In the genomic region with DNA sequence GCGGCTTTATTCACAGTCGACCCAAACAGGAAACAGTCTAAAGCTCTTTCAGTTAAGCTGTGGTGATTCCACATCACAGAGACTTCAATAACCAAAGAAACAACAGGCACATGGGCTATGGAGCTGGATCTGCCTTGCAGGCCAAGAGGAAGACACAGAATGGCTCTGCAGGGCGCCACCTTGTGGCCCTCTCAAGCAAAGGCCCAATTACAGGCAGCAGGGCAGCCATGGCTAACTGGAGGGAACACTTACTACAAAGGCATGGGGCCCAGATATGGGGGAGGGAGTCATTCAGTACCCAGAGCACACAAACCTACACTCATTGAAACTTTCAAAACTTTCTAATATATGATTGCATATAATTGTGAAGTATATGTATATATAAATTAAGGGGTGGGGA, we compare ENCODE assay signal across 9 mouse cellular contexts. TPM values are rescaled to one million over a fixed set of nuclear protein-coding genes. Genes with fewer than 3 reads are reported as not detected.
DNase-seq lines count a peak whose midpoint lies in the region; ATAC-seq lines count a peak whose summit lies in the region.
"Had no signal": no experiment of that assay in that cellular context is flagged by ENCODE, and none has a peak within 500 bp of the region (broad histone marks: within the 10 kb centered on the region; RNA-seq: fewer than 3 reads in every experiment).

No protein-coding gene starts in this region.

- H3K4me1 ChIP-seq in forebrain, embryonic 10.5 days = no peaks in the 10 kb centered on the region
- H3K4me1 ChIP-seq: lung, embryonic 15.5 days had no signal

- H3K9me3 ChIP-seq in forebrain, embryonic 10.5 days = no peaks in the 10 kb centered on the region
- H3K9me3 ChIP-seq: lung, embryonic 15.5 days had no signal

- peak; percentile 92 for ATAC-seq in hematopoietic stem cell, adult 5-6 weeks (replicated peaks in 1 of 2; ENCODE audit: insufficient read depth in 1 of 2, low FRiP score in 2 of 2, low TSS enrichment in 1 of 2, low read depth in 1 of 2, poor library complexity in 2 of 2, severe bottlenecking in 2 of 2)
- ATAC-seq in megakaryocyte, adult 5-6 weeks (ENCODE audit: poor library complexity, severe bottlenecking) = peak; percentile 97

- H3K27me3 ChIP-seq in forebrain, embryonic 10.5 days (ENCODE audit: poor library complexity, severe bottlenecking) = peaks cover 18% of the 10 kb centered on the region

- H3K27ac ChIP-seq in forebrain, embryonic 10.5 days = no peak overlapping the region
- H3K27ac ChIP-seq: lung, embryonic 15.5 days had no signal

- no peak overlapping the region for H3K4me3 ChIP-seq in forebrain, embryonic 10.5 days
- H3K4me3 ChIP-seq: lung, embryonic 15.5 days had no signal

- peak; percentile 67 for DNase-seq in MEL-GATA-1-ER (ENCODE audit: extremely low read depth, low read depth)
- DNase-seq in c-Kit-positive CD71-positive TER-119-negative erythroid progenitor cells, embryonic 14.5 days (ENCODE audit: low read depth) = peak; percentile 53
- DNase-seq in forebrain, embryonic 10.5 days (ENCODE audit: extremely low spot score, low spot score) = peak; percentile 81
- DNase-seq in layer of hippocampus, adult 9-11 months = peak; percentile 82
- DNase-seq in right cerebral cortex, adult 2 months (ENCODE audit: low spot score in 2 of 2) = peak; percentile 86 to 88
- DNase-seq in yolk sac, embryonic 10.5 days (ENCODE audit: low spot score) = peak; percentile 46

- H3K36me3 ChIP-seq in forebrain, embryonic 10.5 days (replicated peaks) = no peaks in the 10 kb centered on the region
- H3K36me3 ChIP-seq: lung, embryonic 15.5 days had no signal

- WGBS in forebrain, embryonic 10.5 days = 11% methylated on average over 3 of the region's 3 CpGs

RNA-seq across cellular contexts. Expression of a gene that starts 7.6 kb away (rescaled TPM):
- polyA plus RNA-seq in forebrain, embryonic 10.5 days (2016; fragmentation: Nextera tagmentation; extraction: Ambion mirVana) = 0.34 and 0.90 TPM in 2 replicates
- total RNA-seq in hematopoietic stem cell, adult 5-6 weeks (2017) = not detected in 2 replicates
- 0.20 TPM in 1 of 2 replicates, not detected in the other for total RNA-seq in megakaryocyte, adult 5-6 weeks (2015)
- not detected in 2 replicates for total RNA-seq in megakaryocyte, adult 5-6 weeks (2017)

RNA-seq across cellular contexts. Expression of a gene that starts 11.7 kb away (rescaled TPM):
- 14.3 and 14.8 TPM in 2 replicates for polyA plus RNA-seq in forebrain, embryonic 10.5 days (2016; fragmentation: Nextera tagmentation; extraction: Ambion mirVana)
- total RNA-seq in hematopoietic stem cell, adult 5-6 weeks (2017) = 4.4 and 6.1 TPM in 2 replicates
- 8.2 and 8.9 TPM in 2 replicates for total RNA-seq in megakaryocyte, adult 5-6 weeks (2015)
- 2.0 and 2.4 TPM in 2 replicates for total RNA-seq in megakaryocyte, adult 5-6 weeks (2017)

RNA-seq across cellular contexts. Expression of a gene that starts 15.5 kb away (rescaled TPM):
- 21.2 and 22.7 TPM in 2 replicates for polyA plus RNA-seq in forebrain, embryonic 10.5 days (2016; fragmentation: Nextera tagmentation; extraction: Ambion mirVana)
- 11.6 and 21.4 TPM in 2 replicates for total RNA-seq in hematopoietic stem cell, adult 5-6 weeks (2017)
- 29.3 and 30.1 TPM in 2 replicates for total RNA-seq in megakaryocyte, adult 5-6 weeks (2015)
- 20.4 and 23.6 TPM in 2 replicates for total RNA-seq in megakaryocyte, adult 5-6 weeks (2017)

RNA-seq across cellular contexts. Expression of a gene that starts 39.1 kb away (rescaled TPM):
- polyA plus RNA-seq in forebrain, embryonic 10.5 days (2016; fragmentation: Nextera tagmentation; extraction: Ambion mirVana) = 37.3 and 42.7 TPM in 2 replicates
- total RNA-seq in hematopoietic stem cell, adult 5-6 weeks (2017) = 9.8 and 17.3 TPM in 2 replicates
- total RNA-seq in megakaryocyte, adult 5-6 weeks (2015) = 2.7 and 5.2 TPM in 2 replicates
- total RNA-seq in megakaryocyte, adult 5-6 weeks (2017) = 6.4 and 8.7 TPM in 2 replicates

RNA-seq across cellular contexts. Expression of a gene that starts 55.6 kb away (rescaled TPM):
- 0.05 and 0.14 TPM in 2 replicates for polyA plus RNA-seq in forebrain, embryonic 10.5 days (2016; fragmentation: Nextera tagmentation; extraction: Ambion mirVana)
- total RNA-seq in hematopoietic stem cell, adult 5-6 weeks (2017) = 1.5 and 2.1 TPM in 2 replicates
- total RNA-seq in megakaryocyte, adult 5-6 weeks (2015) = 69.5 and 72.6 TPM in 2 replicates
- total RNA-seq in megakaryocyte, adult 5-6 weeks (2017) = 46.4 and 47.2 TPM in 2 replicates
